Mouse (Mus musculus): ENCODE measurements around the gene Itk.

The Itk gene

GRCm38 (mm10) chr11:46308271-46308974 is 80.9 kb downstream of the Itk start:
- no peak for DNase-seq (ENCODE audit: low spot score in 2 of 2)

DNA sequence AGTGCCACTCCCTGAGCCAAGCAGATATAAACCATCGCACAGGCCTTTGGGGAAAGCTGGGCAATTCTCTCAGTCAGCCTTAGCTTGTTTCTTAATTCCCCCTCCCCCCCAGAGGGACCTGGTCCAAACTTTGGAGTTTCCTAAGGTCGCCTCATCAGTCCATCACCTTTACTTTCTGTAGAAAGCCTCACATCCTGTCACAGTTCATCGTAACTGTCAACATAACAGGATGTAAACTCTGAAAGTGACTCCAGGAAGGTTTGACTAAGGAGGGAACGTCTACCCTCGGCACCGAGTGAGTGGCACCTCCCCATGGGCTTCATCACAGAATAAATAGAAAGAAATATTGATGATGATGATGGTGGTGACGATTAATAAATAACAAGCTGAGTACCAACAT is 81.5 kb downstream of the Itk start:
- no peak for DNase-seq (ENCODE audit: low spot score in 2 of 2)

DNA sequence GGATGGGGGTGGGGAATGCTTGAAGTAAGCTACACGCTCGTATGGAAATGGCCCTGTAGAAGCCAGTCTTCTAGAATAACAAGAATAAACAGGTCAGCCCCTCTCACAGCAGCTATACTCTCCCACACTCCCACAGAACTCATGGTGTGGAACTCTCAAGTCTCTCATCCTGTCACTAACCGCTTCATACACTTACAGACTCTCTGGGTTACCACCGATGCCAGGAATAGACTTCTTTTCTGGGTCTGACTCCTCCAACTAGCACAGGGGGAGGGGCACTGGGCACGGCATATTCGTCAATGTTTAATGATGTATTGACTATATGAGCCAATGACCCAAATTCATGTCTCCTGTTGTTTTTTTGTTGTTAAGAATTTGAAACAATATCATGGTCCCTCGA is 82.5 kb downstream of the Itk start:
- DNase-seq (ENCODE audit: low spot score in 2 of 2): no peak

- no peak for DNase-seq (ENCODE audit: low spot score in 2 of 2)
Measured at GRCm38 (mm10) chr11:46305881-46306520, 83.3 kb downstream of the Itk start.

DNA sequence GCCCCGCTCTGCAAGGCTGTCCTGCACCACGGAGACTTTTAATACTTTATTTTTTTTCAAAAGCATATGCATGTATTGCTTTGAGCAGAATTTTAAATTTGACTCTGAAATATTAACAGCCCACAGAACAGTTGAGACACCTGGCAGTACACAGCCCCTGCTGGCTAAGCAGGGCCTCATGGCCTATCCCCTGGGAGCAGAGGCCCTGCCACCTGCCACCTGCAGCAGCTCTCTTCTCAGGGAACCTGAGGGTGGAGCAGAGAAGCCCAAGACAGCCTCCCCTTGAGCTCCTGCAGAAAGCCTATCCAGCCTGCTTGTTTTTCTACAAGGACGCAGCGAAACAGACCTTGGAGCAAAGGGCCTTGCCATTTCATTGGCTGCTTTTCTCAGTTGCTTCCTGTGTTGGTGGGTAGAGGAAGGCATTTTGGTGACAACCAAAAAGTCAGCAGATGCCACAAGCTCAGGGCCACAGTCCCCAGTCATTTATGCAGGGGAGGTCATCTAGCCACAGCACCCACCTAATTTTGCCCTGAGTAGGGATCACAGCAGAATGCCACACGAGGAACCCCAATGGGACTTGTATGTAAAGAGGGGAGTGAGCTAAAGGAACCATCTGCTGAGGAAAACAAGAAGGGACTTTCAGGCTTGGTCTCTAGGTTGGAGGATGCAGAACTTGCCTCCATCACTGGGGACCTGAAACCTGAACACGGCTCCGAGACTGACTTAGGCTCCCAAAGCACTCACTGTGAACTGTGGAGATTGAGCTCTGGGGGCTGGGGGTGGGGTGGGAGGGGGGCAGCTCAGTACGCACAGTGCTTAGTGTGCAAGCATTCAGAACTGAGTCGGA is 84.2 kb downstream of the Itk start:
- no peak for DNase-seq (ENCODE audit: low spot score in 2 of 2)

DNA sequence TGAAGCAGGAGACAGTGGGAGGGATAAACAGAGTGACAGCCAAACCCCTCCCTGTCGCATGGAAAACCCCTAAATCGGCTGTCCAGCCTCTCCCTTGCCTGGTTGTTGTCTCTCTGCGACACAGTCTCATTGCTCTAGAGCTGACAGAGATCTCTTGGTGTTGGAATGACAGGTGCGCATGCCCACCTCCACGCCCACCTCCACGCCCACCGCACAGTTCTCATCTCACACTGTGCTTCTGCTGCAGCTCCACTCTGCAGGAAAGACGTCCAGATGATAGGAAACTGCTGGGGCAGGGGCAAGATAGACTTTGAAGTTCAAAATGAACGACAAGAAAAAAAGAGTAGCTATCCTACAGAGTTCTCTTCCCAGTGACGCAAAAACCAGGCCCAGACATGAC is 85.2 kb downstream of the Itk start:
- DNase-seq (ENCODE audit: low spot score in 2 of 2): no peak

DNA sequence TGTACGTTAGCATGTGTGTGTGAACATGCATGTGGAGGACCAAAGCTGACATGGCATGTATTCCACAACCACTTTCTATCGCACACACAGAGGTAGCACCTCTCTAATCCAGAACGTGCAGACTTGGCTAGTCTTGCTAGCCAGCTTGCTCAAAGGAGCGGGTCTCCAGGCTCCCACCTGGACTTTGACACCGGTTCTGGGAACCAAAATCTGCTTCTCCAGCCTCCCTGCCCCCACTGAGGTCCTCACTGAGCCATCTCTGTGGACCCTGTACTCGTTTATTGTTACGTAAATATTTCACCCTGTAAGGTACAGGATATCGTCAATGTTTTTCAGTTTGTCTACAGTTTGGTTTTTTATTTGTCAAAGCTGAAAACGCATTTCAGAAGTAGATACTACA is 86.8 kb downstream of the Itk start:
- DNase-seq (ENCODE audit: low spot score in 2 of 2): no peak

DNA sequence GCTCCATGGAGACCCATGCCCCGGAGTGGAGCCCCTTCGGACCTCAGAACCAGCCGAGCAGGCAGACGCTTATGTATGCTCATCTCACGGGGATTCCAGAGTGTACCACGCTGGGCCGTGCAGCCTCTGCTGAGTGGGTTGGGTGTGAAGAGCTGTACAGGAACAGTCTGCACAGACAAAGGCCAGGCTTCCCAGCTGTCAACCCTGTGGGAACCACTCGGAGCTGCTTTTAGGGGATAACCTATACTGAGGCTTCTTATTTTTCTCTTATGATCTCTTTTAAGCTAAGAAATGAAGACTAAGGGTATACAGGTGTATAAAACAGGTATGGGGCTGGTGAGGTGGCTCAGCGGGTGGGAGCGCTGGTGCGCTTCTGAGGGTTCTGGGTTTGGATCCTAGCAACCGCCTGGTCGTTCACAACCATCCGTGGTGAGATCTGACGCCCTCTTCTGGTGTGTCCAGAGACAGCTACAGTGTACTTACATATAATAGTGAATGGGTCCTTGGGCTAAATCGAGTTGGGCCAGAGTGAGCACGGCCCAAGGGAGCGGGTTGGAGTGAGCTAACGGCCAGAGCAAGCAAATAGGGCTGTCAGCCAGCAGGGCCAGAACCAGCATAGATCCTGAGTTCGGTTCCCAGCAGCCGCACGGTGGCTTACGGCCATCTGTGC is 87.6 kb downstream of the Itk start:
- peak in 1 of 2 experiments; percentile 45 for DNase-seq (ENCODE audit: low spot score in 2 of 2)

- DNase-seq (ENCODE audit: low spot score in 2 of 2): no peak
Measured at GRCm38 (mm10) chr11:46299901-46300300, 89.4 kb downstream of the Itk start.

DNA sequence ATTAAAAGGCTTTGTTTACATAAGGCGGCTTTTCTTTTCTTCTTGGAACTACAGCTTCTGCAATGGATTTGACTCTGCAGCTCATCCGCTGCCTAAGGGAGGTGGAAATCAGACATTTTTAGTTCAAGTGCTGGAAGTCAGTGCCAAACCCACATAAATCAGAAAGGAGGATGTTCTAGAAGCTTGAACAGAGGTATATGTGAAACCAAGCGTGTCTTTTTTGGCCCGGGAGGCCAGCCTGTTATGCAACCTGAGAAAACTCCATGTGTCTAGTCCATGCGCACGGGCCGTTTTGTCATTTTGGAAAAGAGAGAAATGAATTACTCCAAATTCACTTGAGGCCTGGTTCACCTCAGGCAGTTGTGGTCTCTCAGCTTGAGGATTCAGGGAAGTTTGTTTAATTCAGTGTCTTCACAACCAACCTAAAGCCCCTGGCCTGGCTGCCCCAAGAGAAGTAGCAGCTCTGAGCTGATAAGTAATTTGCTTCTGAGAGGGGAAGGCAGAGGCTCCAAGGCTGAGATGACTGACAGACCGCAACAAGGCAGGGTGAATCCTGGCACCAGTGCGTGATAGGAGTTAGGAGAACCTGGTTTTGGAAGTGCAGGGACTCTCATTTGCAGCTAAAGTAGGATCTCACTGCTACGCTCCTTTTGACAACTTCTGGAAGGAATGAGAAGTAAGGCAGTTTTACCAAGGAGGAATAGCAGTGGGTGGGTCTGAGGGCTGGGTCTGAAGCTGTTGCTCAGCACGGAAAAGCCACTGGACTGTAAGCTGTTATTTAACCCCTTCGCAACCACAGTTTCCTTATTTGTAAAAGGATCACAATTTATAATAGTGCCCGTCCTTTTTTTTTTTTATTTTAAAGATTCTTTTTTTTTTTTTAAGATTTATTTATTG is 90.2 kb downstream of the Itk start:
- DNase-seq (ENCODE audit: low spot score in 2 of 2): no peak

DNA sequence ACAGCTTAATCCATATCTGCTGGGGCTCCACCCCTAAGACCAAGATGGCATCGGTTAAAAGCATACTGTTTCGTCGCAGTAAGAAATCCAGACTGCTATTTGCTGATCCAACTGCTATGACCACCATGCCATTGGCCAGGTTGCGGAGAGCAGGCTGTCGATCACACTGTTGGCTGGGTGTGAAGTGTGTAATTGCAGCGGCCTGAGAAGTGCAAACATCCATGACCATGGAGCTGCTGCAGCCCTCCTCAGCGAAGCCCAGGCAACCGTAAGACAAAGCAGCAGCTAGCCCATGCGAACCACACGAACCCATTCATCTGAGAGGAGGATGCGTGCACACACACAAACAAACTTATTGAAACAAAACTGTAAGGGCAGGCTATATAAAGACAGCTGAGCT is 94.9 kb downstream of the Itk start:
- no peak for DNase-seq (ENCODE audit: low spot score in 2 of 2)

- DNase-seq (ENCODE audit: low spot score in 2 of 2): no peak
Measured at GRCm38 (mm10) chr11:46293491-46293890, 95.8 kb downstream of the Itk start.

- DNase-seq (ENCODE audit: low spot score in 2 of 2): no peak
Measured at GRCm38 (mm10) chr11:46290988-46291405, 98.3 kb downstream of the Itk start.

GRCm38 (mm10) chr11:46289561-46289960 is 99.8 kb downstream of the Itk start:
- no peak for DNase-seq (ENCODE audit: low spot score in 2 of 2)

- no peak for DNase-seq (ENCODE audit: low spot score in 2 of 2)
Measured at GRCm38 (mm10) chr11:46289022-46289421, 100.3 kb downstream of the Itk start.

DNA sequence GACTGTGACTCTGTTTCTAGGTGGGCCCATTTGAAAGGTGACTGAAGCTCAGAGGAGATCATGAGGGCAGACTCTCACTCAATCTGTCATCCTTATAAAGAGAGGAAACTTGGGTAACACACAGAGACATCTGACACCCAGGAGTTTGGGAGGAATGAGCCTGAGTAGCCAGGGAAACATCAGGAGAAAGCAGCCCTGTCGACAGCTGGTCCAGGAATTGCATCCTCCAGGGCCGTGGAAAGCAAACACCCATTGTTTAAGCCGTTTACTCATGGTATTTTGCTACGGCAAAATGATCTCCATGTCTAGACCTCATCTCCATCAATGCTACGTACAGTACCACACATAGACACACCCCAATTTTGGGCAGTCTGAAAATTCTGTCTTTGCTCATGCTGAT is 101.2 kb downstream of the Itk start:
- no peak for DNase-seq (ENCODE audit: low spot score in 2 of 2)

- peak in 1 of 2 experiments; percentile 46 for DNase-seq (ENCODE audit: low spot score in 2 of 2)
Measured at GRCm38 (mm10) chr11:46286803-46287202, 102.5 kb downstream of the Itk start.

DNA sequence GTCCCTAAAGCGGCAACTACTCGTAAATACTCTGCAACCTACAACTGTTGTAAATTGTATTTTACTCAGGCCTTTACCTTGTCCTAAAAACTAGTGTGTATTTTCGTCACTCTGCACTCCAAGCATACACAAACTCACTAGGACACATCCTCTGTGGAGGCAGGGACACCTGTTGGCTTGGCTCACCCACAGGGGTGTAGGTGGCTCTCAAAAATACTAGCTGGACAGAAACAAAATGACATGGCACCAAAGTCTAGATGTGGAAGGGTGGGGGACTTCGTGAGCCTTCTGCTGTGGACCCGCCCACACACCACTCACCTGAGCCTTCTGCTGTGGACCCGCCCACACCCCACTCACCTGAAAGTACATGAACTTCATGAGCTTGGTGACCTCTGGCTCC is 105.5 kb downstream of the Itk start:
- no peak for DNase-seq (ENCODE audit: low spot score in 2 of 2)

- no peak for DNase-seq (ENCODE audit: low spot score in 2 of 2)
Measured at GRCm38 (mm10) chr11:46282612-46283011, 106.7 kb downstream of the Itk start.

DNA sequence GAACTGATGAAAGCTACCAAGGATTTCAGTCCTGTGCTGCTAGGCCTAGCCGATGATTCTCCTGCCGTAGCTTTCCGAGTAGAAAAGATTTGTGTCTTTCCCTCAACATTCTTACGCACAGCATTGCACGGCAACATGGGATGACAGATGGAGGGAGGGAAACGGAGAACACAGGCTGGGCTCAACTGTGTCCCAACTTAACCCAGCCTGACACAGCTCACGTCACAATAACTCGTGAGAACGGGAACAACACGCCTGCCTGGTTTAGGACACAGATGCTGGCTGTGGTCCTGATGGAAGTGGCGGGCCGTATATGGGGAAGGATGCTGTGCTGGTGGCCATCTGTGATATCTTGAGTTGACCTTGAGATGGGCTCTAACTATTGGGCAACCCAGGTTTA is 110.6 kb downstream of the Itk start:
- DNase-seq (ENCODE audit: low spot score in 2 of 2): peak; percentile 49 to 62

DNA sequence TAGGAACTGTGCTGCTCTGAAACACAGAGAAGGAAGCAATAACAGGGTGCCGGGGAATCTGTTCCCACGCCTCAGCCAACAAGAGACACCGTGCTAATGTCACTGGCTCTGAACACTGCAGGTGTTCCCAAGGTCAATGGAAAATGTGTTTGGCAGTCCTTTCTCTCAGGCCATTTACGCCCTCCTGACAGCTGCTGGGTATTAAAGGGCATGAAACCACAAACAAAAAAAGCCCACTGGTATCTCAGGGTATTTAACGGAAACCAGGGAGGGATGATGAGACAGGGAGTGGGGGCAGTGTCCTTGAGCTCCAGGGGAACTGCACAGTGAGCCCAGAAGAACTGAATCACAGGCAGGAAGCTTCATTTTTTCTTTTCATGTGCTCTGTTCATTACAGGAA is 111.2 kb downstream of the Itk start:
- no peak for DNase-seq (ENCODE audit: low spot score in 2 of 2)

Measured in right cerebral cortex, postnatal 10 days (tissue).